Mouse (Mus musculus) ovary, adult 18-20 months (tissue): Measurements from ENCODE around the gene Nmrk1.

Experiments
- DNase-seq: peaks from one replicate; pipeline ENCODE4 v3.0.0; 2022; ENCODE audit warnings: low spot score, mixed read lengths

Nmrk1 gene

DNA sequence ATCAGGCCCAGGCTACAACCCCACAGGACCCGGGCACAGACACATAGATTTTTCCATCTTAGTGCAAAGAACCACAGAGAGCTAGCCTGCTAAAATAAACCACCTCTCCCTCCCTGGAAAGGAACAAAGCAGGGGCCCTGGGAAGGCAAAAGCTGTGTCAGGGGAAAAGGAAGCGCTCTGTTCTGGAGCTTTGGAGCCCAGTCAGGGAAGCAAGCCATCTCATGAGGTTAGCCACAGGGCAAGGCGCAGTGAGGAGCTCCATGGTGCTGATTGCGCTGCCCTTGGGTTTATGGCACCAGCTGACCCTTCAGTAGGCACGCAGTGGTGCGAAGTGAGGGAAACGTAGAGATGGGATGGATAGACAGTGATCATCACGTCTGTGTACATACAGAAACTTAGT lies 22.6 kb downstream of the Nmrk1 start:
- DNase-seq, result no peak

GRCm38 (mm10) chr19:18654984-18655383 lies 23.2 kb downstream of the Nmrk1 start:
- no peak for DNase-seq

GRCm38 (mm10) chr19:18655999-18656398 lies 24.2 kb downstream of the Nmrk1 start:
- DNase-seq, result no peak

DNA sequence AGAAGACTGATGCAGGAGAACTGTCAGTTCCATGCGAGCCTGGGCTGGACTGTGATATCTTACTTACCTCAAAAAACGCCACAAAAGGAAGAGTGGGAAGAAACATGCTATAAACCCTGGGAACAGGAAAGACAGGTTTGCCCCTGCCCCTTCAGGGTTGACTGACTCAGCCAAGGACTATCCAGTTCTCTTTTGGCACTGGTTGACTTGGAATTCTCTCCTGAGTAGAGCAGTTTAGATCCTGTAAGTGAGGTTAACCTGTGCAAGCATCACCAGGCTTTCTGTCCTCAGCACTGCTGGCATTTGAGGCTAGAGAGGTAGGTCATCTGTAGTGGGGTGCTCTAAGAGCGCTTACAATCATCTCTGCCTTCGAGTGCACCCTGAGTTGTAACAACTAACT lies 26.7 kb downstream of the Nmrk1 start:
- DNase-seq, result no peak

DNA sequence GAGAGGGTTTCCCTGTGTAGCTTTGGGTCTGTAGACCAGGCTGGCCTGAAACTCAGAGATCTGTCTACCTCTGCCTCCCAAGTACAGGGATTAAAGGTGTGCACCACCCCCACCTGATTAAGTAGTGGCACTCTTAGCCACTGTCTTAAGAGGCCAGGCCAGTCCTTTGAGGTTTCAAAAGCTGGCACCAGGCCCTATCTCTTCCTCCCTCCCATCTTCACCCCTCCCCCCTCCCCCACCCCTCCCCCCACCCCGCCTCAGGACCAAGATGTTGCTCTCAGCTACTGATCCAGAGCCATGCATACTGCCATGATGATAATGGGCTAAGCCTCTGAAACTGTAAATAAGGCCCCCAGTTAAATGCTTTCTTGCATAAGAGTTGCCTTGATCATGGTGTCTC lies 27.6 kb downstream of the Nmrk1 start:
- DNase-seq, result no peak

DNA sequence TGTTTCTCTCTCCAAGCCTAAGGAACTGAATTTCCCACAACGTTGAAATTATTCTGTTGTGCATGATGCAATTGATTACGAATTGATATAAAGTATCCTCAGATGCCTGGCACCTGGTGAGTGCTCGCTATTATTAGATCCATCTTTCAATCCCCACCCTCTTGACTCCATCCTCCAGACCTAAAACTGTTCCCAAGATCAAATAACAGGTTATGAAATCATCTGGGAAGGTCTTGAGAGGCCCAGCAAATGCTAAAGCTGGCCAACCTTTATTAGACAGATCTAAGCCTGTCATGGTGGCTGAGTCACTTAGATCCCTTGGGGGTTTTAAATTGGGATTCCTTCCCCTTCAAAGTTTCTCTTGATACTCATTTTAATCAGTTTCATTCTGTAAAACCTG lies 28.7 kb downstream of the Nmrk1 start:
- no peak for DNase-seq

- DNase-seq, result no peak
Observed at GRCm38 (mm10) chr19:18661683-18662082, 29.9 kb downstream of the Nmrk1 start.

- DNase-seq, result no peak
Observed at GRCm38 (mm10) chr19:18663904-18664303, 32.2 kb downstream of the Nmrk1 start.

DNA sequence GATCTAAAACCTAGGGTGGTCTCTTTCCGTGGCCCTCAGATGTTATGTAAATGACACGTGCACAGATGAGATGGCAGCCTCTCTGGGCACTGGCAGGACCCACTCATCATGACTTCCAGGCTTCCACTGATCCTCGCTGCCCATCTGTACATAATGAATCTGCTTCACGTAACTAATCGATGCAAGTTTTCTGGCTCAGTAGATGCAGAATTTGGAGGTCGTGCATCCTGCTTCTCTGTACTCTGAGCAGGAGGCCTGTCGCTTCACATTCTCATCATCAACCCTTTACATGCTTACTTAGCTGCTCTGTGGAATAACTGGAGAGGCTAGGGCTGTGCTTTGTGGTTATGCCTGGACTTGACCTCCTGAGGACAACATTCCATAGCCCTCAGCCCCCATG lies 35.2 kb downstream of the Nmrk1 start:
- no peak for DNase-seq

DNA sequence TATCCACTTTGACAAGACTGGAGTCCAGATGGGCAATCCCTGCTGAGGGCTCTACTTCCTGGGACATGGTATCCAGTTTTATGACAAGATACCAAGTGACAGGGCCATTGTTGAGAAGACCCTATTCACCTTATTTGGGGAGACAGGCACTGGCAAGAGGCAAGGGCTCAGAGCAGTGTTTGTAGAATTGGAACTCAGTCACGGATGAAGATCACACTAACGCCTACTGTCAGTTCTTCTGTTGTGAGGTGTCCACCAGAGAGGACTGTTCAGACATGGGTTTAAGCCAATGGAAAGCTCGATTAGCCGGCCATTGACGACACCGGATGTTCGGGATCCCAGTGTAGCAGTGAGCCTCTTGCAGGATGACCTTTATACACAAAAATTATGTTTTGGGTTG lies 37.8 kb downstream of the Nmrk1 start:
- DNase-seq, result no peak

GRCm38 (mm10) chr19:18670608-18671007 lies 38.9 kb downstream of the Nmrk1 start, which contains the start of gene Carnmt1:
Gene Carnmt1, plus strand, starts transcription at chr19:18670764.
- peak; percentile 97 for DNase-seq

GRCm38 (mm10) chr19:18671056-18671741 lies 39.4 kb downstream of the Nmrk1 start:
- DNase-seq, result no peak

DNA sequence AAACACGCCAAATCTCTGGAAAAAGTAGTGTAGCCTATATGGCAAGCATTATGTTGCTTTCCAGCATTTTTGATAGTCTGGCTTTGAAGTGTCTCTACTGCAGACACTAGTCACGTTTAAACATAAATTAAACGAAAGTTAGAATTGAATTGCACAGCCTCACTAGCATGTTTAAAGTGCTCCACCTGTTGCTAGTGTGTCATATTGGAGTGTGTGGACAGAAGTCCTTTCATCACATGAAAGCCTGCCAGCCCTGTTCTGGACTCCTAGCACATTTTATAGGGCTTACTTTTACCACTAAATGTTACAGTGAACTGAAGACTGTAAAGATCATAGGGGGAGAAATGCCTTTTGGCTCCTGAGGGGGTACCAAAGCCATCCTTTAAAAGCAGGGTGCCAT lies 40.7 kb downstream of the Nmrk1 start:
- DNase-seq, result no peak

GRCm38 (mm10) chr19:18673116-18673515 lies 41.4 kb downstream of the Nmrk1 start:
- DNase-seq, result no peak

DNA sequence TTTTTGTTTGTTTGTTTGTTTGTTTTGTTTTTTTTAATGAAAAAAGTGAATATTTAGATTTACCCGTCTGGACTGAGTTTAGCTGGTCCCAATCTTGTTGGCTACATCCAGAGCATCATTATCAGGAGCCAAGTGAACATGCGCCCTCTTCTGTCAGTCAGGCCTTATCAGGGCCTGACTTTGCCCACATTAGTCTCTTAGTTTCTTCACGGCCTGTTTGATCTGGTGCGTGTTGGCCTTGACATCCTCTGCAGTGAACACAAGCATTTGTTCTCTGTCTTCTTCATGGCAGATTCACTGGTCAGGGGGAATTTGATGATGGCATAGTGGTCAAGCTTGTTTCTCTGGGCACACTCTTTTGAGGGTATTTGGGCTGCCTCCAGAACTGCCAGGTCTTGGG lies 50.4 kb downstream of the Nmrk1 start:
- no peak for DNase-seq

- DNase-seq, result no peak
Observed at GRCm38 (mm10) chr19:18687556-18687955, 55.8 kb downstream of the Nmrk1 start.

- no peak for DNase-seq
Observed at GRCm38 (mm10) chr19:18692176-18692575, 60.4 kb downstream of the Nmrk1 start.

GRCm38 (mm10) chr19:18692768-18693167 lies 61.0 kb downstream of the Nmrk1 start:
- DNase-seq, result no peak

GRCm38 (mm10) chr19:18695116-18695515 lies 63.4 kb downstream of the Nmrk1 start:
- no peak for DNase-seq

GRCm38 (mm10) chr19:18695552-18695951 lies 63.8 kb downstream of the Nmrk1 start:
- no peak for DNase-seq
